Mouse (Mus musculus): ENCODE measurements around the gene Tfap2a. TPM values are rescaled to one million over a fixed set of nuclear protein-coding genes. Genes with fewer than 3 reads are reported as not detected.

Tfap2a gene
- total and polyA plus RNA-seq, 2 experiments from 2014 or later = 0.69 TPM; not detected in 1

- no peak for ATAC-seq (ENCODE audit: insufficient read depth, low read depth)
- Histone ChIP-seq H3K27me3 (ENCODE audit: control insufficient read depth, insufficient read depth, low read length) (peaks cover 100% of the 10 kb centered on the region), H3K36me3 (replicated peaks; ENCODE audit: control insufficient read depth, insufficient read depth, low read length) (no peaks in the 10 kb centered on the region), H3K4me1 (ENCODE audit: control insufficient read depth, insufficient read depth) (no peaks in the 10 kb centered on the region), H3K9me3 (replicated peaks; ENCODE audit: control insufficient read depth, low read length) (no peaks in the 10 kb centered on the region), H3K4me2 (ENCODE audit: low read depth, low read length) (no peak overlapping the region), H3K9ac (replicated peaks; ENCODE audit: low read depth, low read length) (no peak overlapping the region), H3K27ac (ENCODE audit: low read depth) (no peak overlapping the region), H3K4me3 (ENCODE audit: low read depth, low read length) (no peak overlapping the region)
- DNase-seq (ENCODE audit: low spot score) = no peak
- TF ChIP-seq EP300 (IDR thresholded peaks at IDR 0.05; ENCODE audit: low read depth) (no peak), CTCF (IDR thresholded peaks at IDR 0.05; ENCODE audit: low read depth) (no peak)
- WGBS = 4% methylated on average over 21 of the region's 21 CpGs
Measured at GRCm38 (mm10) chr13:40709321-40710061, 28.7 kb downstream of the Tfap2a start.

- DNase-seq (ENCODE audit: low spot score) = no peak
- no peak overlapping the region for H3K27ac ChIP-seq (ENCODE audit: low read depth)
- no peak for TF ChIP-seq CTCF (IDR thresholded peaks at IDR 0.05; ENCODE audit: low read depth)
- no peak for TF ChIP-seq EP300 (IDR thresholded peaks at IDR 0.05; ENCODE audit: low read depth)
- no peak overlapping the region for H3K4me2 ChIP-seq (ENCODE audit: low read depth, low read length)
- WGBS = 0% methylated on average over 26 of the region's 26 CpGs
- no peak overlapping the region for H3K9ac ChIP-seq (replicated peaks; ENCODE audit: low read depth, low read length)
- H3K27me3 ChIP-seq (ENCODE audit: control insufficient read depth, insufficient read depth, low read length) = peaks cover 100% of the 10 kb centered on the region
- H3K4me1 ChIP-seq (ENCODE audit: control insufficient read depth, insufficient read depth) = no peaks in the 10 kb centered on the region
- no peaks in the 10 kb centered on the region for H3K36me3 ChIP-seq (replicated peaks; ENCODE audit: control insufficient read depth, insufficient read depth, low read length)
- no peaks in the 10 kb centered on the region for H3K9me3 ChIP-seq (replicated peaks; ENCODE audit: control insufficient read depth, low read length)
- ATAC-seq (ENCODE audit: insufficient read depth, low read depth) = no peak
- H3K4me3 ChIP-seq (ENCODE audit: low read depth, low read length) = no peak overlapping the region; the same call in 1 of the 2 replicates
Measured at GRCm38 (mm10) chr13:40708913-40709312, 29.3 kb downstream of the Tfap2a start.

- no peaks in the 10 kb centered on the region for H3K36me3 ChIP-seq (replicated peaks; ENCODE audit: control insufficient read depth, insufficient read depth, low read length)
- H3K9ac ChIP-seq (replicated peaks; ENCODE audit: low read depth, low read length) = no peak overlapping the region
- TF ChIP-seq EP300 (IDR thresholded peaks at IDR 0.05; ENCODE audit: low read depth) (no peak), CTCF (IDR thresholded peaks at IDR 0.05; ENCODE audit: low read depth) (no peak)
- H3K4me1 ChIP-seq (ENCODE audit: control insufficient read depth, insufficient read depth) = no peaks in the 10 kb centered on the region
- ATAC-seq (ENCODE audit: insufficient read depth, low read depth) (no peak), DNase-seq (ENCODE audit: low spot score) (no peak)
- peaks cover 100% of the 10 kb centered on the region for H3K27me3 ChIP-seq (ENCODE audit: control insufficient read depth, insufficient read depth, low read length)
- WGBS = 4% methylated on average over 5 of the region's 5 CpGs
- H3K27ac ChIP-seq (ENCODE audit: low read depth) = no peak overlapping the region
- H3K9me3 ChIP-seq (replicated peaks; ENCODE audit: control insufficient read depth, low read length) = no peaks in the 10 kb centered on the region
- H3K4me2 ChIP-seq (ENCODE audit: low read depth, low read length) = no peak overlapping the region
- H3K4me3 ChIP-seq (ENCODE audit: low read depth, low read length) = no peak overlapping the region
Measured at GRCm38 (mm10) chr13:40708271-40708670, 29.9 kb downstream of the Tfap2a start.

- no peaks in the 10 kb centered on the region for H3K36me3 ChIP-seq (replicated peaks; ENCODE audit: control insufficient read depth, insufficient read depth, low read length)
- H3K27ac ChIP-seq (ENCODE audit: low read depth) = no peak overlapping the region
- WGBS = 6% methylated on average over 3 of the region's 3 CpGs
- no peak overlapping the region for H3K9ac ChIP-seq (replicated peaks; ENCODE audit: low read depth, low read length)
- H3K27me3 ChIP-seq (ENCODE audit: control insufficient read depth, insufficient read depth, low read length) = peaks cover 100% of the 10 kb centered on the region
- DNase-seq (ENCODE audit: low spot score) (no peak), ATAC-seq (ENCODE audit: insufficient read depth, low read depth) (no peak)
- no peak overlapping the region for H3K4me3 ChIP-seq (ENCODE audit: low read depth, low read length)
- H3K4me1 ChIP-seq (ENCODE audit: control insufficient read depth, insufficient read depth) = no peaks in the 10 kb centered on the region
- TF ChIP-seq EP300 (IDR thresholded peaks at IDR 0.05; ENCODE audit: low read depth) (no peak), CTCF (IDR thresholded peaks at IDR 0.05; ENCODE audit: low read depth) (no peak)
- no peak overlapping the region for H3K4me2 ChIP-seq (ENCODE audit: low read depth, low read length)
- H3K9me3 ChIP-seq (replicated peaks; ENCODE audit: control insufficient read depth, low read length) = no peaks in the 10 kb centered on the region
Measured at GRCm38 (mm10) chr13:40707646-40708045, 30.5 kb downstream of the Tfap2a start.

- Histone ChIP-seq H3K4me3 (ENCODE audit: low read depth, low read length) (no peak overlapping the region), H3K4me1 (ENCODE audit: control insufficient read depth, insufficient read depth) (no peaks in the 10 kb centered on the region)
- ATAC-seq (ENCODE audit: insufficient read depth, low read depth) = no peak
Measured at GRCm38 (mm10) chr13:40706612-40707011, 31.6 kb downstream of the Tfap2a start.

More at GRCm38 (mm10) chr13:40706612-40707011, 31.6 kb downstream of the Tfap2a start:
- no peak for DNase-seq (ENCODE audit: low spot score)
- Histone ChIP-seq H3K27me3 (ENCODE audit: control insufficient read depth, insufficient read depth, low read length) (peaks cover 100% of the 10 kb centered on the region), H3K4me2 (ENCODE audit: low read depth, low read length) (no peak overlapping the region), H3K27ac (ENCODE audit: low read depth) (no peak overlapping the region), H3K9ac (replicated peaks; ENCODE audit: low read depth, low read length) (no peak overlapping the region), H3K9me3 (replicated peaks; ENCODE audit: control insufficient read depth, low read length) (no peaks in the 10 kb centered on the region), H3K36me3 (replicated peaks; ENCODE audit: control insufficient read depth, insufficient read depth, low read length) (no peaks in the 10 kb centered on the region)
- 13% methylated on average over 5 of the region's 5 CpGs for whole genome bisulfite sequencing
- no peak for TF ChIP-seq EP300 (IDR thresholded peaks at IDR 0.05; ENCODE audit: low read depth)
- no peak for TF ChIP-seq CTCF (IDR thresholded peaks at IDR 0.05; ENCODE audit: low read depth)

Data from heart, postnatal 0 days (tissue).